Mouse (Mus musculus): Measurements from ENCODE around the gene Gm904. TPM values are rescaled to one million over a fixed set of nuclear protein-coding genes. Genes with fewer than 3 reads are reported as not detected.
"Not testable (repeated sequence)": the region's sequence is repeated elsewhere in the genome, so short reads cannot be mapped to it uniquely, and the experiment has no call there.

The Gm904 gene
- polyA plus RNA-seq (2016; fragmentation: Nextera tagmentation; extraction: Ambion mirVana) = not detected in 2 replicates

DNA sequence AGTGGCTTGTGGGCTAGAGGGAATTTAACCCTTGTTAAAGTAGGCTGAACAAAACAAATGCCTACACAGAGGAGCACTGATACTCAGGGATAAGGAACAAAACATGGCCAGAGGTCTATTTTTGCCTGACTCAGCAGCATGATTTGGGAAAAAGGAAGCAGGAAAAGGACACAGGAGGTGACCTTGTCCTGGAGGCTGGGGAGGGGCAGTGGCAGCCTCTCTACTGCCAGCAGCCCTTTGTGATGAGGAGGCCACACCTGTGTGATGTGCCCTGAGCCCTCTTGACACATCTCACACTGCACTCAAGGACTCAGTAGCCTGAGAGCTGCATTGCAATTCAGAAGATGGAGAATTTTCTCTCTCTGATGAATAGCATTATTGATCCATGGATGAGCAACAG, at the start of gene Gm904:
Gene Gm904 (plus strand): TSS at position 301 of the 400 bp plus-strand sequence.
- H3K9ac ChIP-seq; H3K4me3 ChIP-seq; H3K4me1 ChIP-seq; H3K36me3 ChIP-seq; H3K27ac ChIP-seq; ATAC-seq (ENCODE audit: insufficient number of reproducible peaks, insufficient read depth, low FRiP score, low TSS enrichment); H3K4me2 ChIP-seq (replicated peaks); H3K9me3 ChIP-seq; H3K27me3 ChIP-seq: not testable (repeated sequence)

DNA sequence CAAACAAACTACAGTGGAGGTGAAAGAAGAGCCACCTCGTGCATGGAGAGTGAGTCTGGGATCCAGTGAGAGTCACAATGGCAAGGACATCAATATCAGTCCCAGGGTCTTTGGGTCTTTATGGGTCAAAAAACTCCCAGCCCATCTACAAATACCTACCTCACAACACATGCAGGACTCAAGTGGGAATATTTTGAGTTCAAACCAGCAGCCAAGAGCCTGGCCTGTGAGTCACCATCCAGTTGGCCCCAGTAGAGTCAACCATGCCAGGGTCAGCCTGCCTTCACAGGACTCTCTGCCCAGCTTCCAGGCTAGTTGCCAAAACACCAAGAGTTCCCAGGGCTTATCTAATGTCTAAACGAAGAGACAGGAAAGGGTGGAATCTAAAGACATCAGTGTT, 5.7 kb downstream of the Gm904 start:
- H3K4me2 ChIP-seq (replicated peaks); H3K9me3 ChIP-seq; H3K4me3 ChIP-seq; ATAC-seq (ENCODE audit: insufficient number of reproducible peaks, insufficient read depth, low FRiP score, low TSS enrichment); H3K27me3 ChIP-seq; H3K27ac ChIP-seq; H3K9ac ChIP-seq; H3K4me1 ChIP-seq; H3K36me3 ChIP-seq: not testable (repeated sequence)
- 80% methylated on average over 2 of the region's 2 CpGs for WGBS

Small RNAs within 50 kb of the gene (microRNA-seq; reads per million reads assigned to microRNA genes)
- not detected for gene Gm23952
- gene Mir683-2 = not detected

Other genes starting within 250 kb of the Gm904 start
- 35.8 and 37.2 TPM in 2 replicates for gene Fbxw17, start 225.4 kb upstream of the Gm904 start, polyA plus RNA-seq (2016; fragmentation: Nextera tagmentation; extraction: Ambion mirVana)
- not detected in 2 replicates for gene Gm47429, start 199.3 kb upstream of the Gm904 start, polyA plus RNA-seq (2016; fragmentation: Nextera tagmentation; extraction: Ambion mirVana)
- not detected in 2 replicates for gene Nutm2, start 175.9 kb upstream of the Gm904 start, polyA plus RNA-seq (2016; fragmentation: Nextera tagmentation; extraction: Ambion mirVana)
- not detected in 2 replicates for gene Gm8765, start 55.1 kb downstream of the Gm904 start, polyA plus RNA-seq (2016; fragmentation: Nextera tagmentation; extraction: Ambion mirVana)